Mouse (Mus musculus) MEL (cell line): Measurements from ENCODE around the gene Irgm1.

Source experiments
- CTCF ChIP-seq, 3 experiments: IDR thresholded peaks in 2 of 3; conservative IDR thresholded peaks in 1 of 3; 2 replicates each; pipeline ENCODE4 v1.5.1; 2011 to 2012; ENCODE audit warnings: low read length in 3 of 3, low read depth in 2 of 3, mild to moderate bottlenecking in 2 of 3, improper control_type of control experiment in 1 of 3, inconsistent platforms in 1 of 3, mixed read lengths in 1 of 3, moderate library complexity in 1 of 3; ENCODE audit not compliant: control insufficient read depth in 1 of 3, insufficient read depth in 1 of 3, poor library complexity in 1 of 3, severe bottlenecking in 1 of 3
- ELF1 ChIP-seq: IDR thresholded peaks from 2 replicates; pipeline ENCODE4 v1.6.1; 2014; ENCODE audit warnings: low read depth, mild to moderate bottlenecking, inconsistent platforms, low read length, improper control_type of control experiment, moderate library complexity
- GATA1 ChIP-seq: IDR thresholded peaks from 2 replicates; pipeline ENCODE4 v1.6.1; 2011; ENCODE audit warnings: low read depth, low read length, improper control_type of control experiment
- KAT2A ChIP-seq: conservative IDR thresholded peaks from 2 replicates; pipeline ENCODE4 v1.6.1; 2012; ENCODE audit warnings: low read depth, low read length, improper control_type of control experiment, inconsistent platforms
- MXI1 ChIP-seq: IDR thresholded peaks from 2 replicates; pipeline ENCODE4 v1.6.1; 2011; ENCODE audit warnings: mild to moderate bottlenecking, low read depth, low read length, improper control_type of control experiment
- MYC ChIP-seq: IDR thresholded peaks from 2 replicates; pipeline ENCODE4 v1.6.1; 2011; ENCODE audit warnings: low read depth, mild to moderate bottlenecking, low read length, improper control_type of control experiment, moderate library complexity
- NELFE ChIP-seq: IDR thresholded peaks from 2 replicates; pipeline ENCODE4 v1.6.1; 2011; ENCODE audit warnings: low read depth, low read length, improper control_type of control experiment
- POLR2A ChIP-seq, 2 experiments: IDR thresholded peaks; 2 replicates each; pipeline ENCODE4 v1.6.1; 2011 to 2012; ENCODE audit warnings: low read length in 2 of 2, mild to moderate bottlenecking in 2 of 2, control low read depth in 1 of 2, improper control_type of control experiment in 1 of 2, low read depth in 1 of 2, moderate library complexity in 1 of 2; ENCODE audit not compliant: control insufficient read depth in 1 of 2, insufficient read depth in 1 of 2, poor library complexity in 1 of 2
- TAL1 ChIP-seq: IDR thresholded peaks from 2 replicates; pipeline ENCODE4 v1.6.1; 2012; ENCODE audit warnings: mild to moderate bottlenecking, inconsistent platforms, low read length, moderate library complexity, mixed read lengths
- ZC3H11A ChIP-seq: IDR thresholded peaks from 2 replicates; pipeline ENCODE4 v1.6.1; 2012; ENCODE audit warnings: low read depth, mild to moderate bottlenecking, inconsistent platforms, low read length, improper control_type of control experiment

GRCm38 (mm10) chr11:48819614-48820307 lies 51.7 kb downstream of the Irgm1 start:
- TF ChIP-seq POLR2A (IDR thresholded peaks at IDR 0.05; ENCODE audit: control insufficient read depth in 1 of 2, insufficient read depth in 1 of 2, low read depth in 1 of 2, low read length in 2 of 2, poor library complexity in 1 of 2) = no peak
- no peak; the same call in 1 of the 2 replicates for TF ChIP-seq MYC
- peak; percentile 52; the same call in 1 of the 2 replicates for TF ChIP-seq MXI1
- no peak for TF ChIP-seq CTCF (IDR thresholded peaks at IDR 0.05 in 2 of 3, conservative IDR thresholded peaks at IDR 0.05 in 1 of 3; ENCODE audit: control insufficient read depth in 1 of 3, insufficient read depth in 1 of 3, low read depth in 2 of 3, low read length in 3 of 3, poor library complexity in 1 of 3, severe bottlenecking in 1 of 3)
- no peak for TF ChIP-seq KAT2A
- no peak for TF ChIP-seq ZC3H11A
- peak; percentile 64; the same call in 1 of the 2 replicates for TF ChIP-seq ELF1
- TF ChIP-seq TAL1 = peak; percentile 73
- TF ChIP-seq GATA1 = peak; percentile 94
- 0 out of 2 replicates have a peak, but pooled peaks have one; percentile 25 for TF ChIP-seq NELFE
